8 mouse cellular contexts compared by ENCODE assay signal in the genomic region with DNA sequence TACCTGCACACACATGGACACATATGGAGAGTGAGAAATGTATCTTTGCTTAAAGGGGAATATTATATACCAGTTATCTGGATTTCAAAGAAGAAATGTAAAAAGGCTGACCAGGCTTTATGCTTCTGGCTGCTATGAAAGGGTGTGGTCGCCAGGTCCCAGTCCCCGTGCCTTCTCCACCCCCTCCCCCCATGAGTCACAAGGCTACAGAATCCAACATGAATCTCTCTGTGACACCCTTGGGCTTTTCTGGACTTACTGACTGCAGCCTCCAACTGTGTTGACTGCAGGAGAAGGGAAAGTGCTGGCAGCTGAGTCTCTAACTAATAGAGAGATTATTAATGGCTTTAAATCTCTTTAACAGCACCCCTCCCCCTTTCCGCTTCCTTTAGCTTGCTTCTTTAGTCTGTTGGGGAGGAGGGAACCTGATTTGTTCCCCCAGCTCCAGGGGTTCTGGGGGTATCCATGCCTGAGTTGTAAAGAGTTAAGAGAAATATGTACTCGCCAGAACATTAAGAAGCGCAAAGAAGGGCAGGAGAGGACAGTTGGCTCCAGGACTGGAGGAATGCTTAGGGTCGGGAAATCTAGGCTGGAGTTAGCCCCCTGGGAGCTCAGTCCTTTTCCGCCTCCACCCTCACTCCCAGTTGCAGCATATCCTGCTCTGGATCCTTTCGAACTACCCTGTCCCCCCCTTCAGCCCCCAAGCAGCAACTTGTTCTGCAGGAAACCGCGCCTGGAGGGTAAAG. TPM values are rescaled to one million over a fixed set of nuclear protein-coding genes. Genes with fewer than 3 reads are reported as not detected.
DNase-seq lines count a peak whose midpoint lies in the region; ATAC-seq and TF ChIP-seq lines count a peak whose summit lies in the region.

TSS of gene Slfn5 (plus strand) at position 614 of the 746 bp plus-strand sequence.

- no peaks in the 10 kb centered on the region for H3K36me3 ChIP-seq in hindbrain, embryonic 12.5 days
- no peaks in the 10 kb centered on the region for H3K36me3 ChIP-seq in limb, embryonic 15.5 days
- H3K36me3 ChIP-seq in midbrain, postnatal 0 days (ENCODE audit: insufficient read depth, low read length), result no peaks in the 10 kb centered on the region

- no peak for TF ChIP-seq CTCF in gastrocnemius, adult 2 months (IDR thresholded peaks at IDR 0.05)
- no peak for TF ChIP-seq CTCF in midbrain, postnatal 0 days (IDR thresholded peaks at IDR 0.05)

- WGBS in hindbrain, embryonic 12.5 days, result 16% methylated on average over 10 of the region's 10 CpGs
- WGBS in limb, embryonic 15.5 days, result 9% methylated on average over 10 of the region's 10 CpGs
- 9% methylated on average over 10 of the region's 10 CpGs for WGBS in midbrain, postnatal 0 days

- DNase-seq in embryo, embryonic 9.5 days (ENCODE audit: extremely low spot score), result peak; percentile 8
- DNase-seq in embryo, embryonic 10 days (ENCODE audit: low spot score), result no peak
- peak; percentile 67 for DNase-seq in gastrocnemius, adult 2 months
- DNase-seq in midbrain, postnatal 0 days (ENCODE audit: low spot score), result no peak
- DNase-seq in ovary, postnatal 14 days (ENCODE audit: low spot score), result no peak

- no peak within 1 kb of the TSS for H3K9ac ChIP-seq in hindbrain, embryonic 12.5 days
- no peak within 1 kb of the TSS for H3K9ac ChIP-seq in limb, embryonic 15.5 days
- no peak within 1 kb of the TSS for H3K9ac ChIP-seq in midbrain, postnatal 0 days (replicated peaks; ENCODE audit: low read length, poor library complexity, severe bottlenecking)

- 0 out of 2 replicates have a peak, but pooled peaks cover 3% of the 10 kb centered on the region for H3K4me1 ChIP-seq in hindbrain, embryonic 12.5 days
- H3K4me1 ChIP-seq in limb, embryonic 15.5 days, result peaks cover 12% of the 10 kb centered on the region; the same call in 1 of the 2 replicates
- no peaks in the 10 kb centered on the region for H3K4me1 ChIP-seq in midbrain, postnatal 0 days (ENCODE audit: insufficient read depth, low read length)

- intact Hi-C loops in gastrocnemius, adult 2 months (cut with DNase I), result no loop called here

- H3K4me2 ChIP-seq in hindbrain, embryonic 12.5 days (replicated peaks), result peak within 1 kb of the TSS; percentile 25
- peak within 1 kb of the TSS; percentile 14 for H3K4me2 ChIP-seq in limb, embryonic 15.5 days
- peak within 1 kb of the TSS; percentile 1; the same call in 1 of the 2 replicates for H3K4me2 ChIP-seq in midbrain, postnatal 0 days (ENCODE audit: low read depth, low read length, poor library complexity, severe bottlenecking)

- peak within 1 kb of the TSS; percentile 82 for H3K4me3 ChIP-seq in gastrocnemius, adult 2 months
- H3K4me3 ChIP-seq in hindbrain, embryonic 12.5 days, result peak within 1 kb of the TSS; percentile 7; the same call in 1 of the 2 replicates
- H3K4me3 ChIP-seq in limb, embryonic 15.5 days, result peak within 1 kb of the TSS; percentile 9; the same call in 1 of the 2 replicates
- H3K4me3 ChIP-seq in midbrain, postnatal 0 days (ENCODE audit: low read depth, low read length), result peak within 1 kb of the TSS; percentile 5; the same call in 1 of the 2 replicates

- ATAC-seq in hindbrain, embryonic 12.5 days (ENCODE audit: low FRiP score), result no peak
- no peak for ATAC-seq in limb, embryonic 15.5 days (ENCODE audit: insufficient number of reproducible peaks, low FRiP score, low TSS enrichment, low read depth)
- no peak for ATAC-seq in midbrain, postnatal 0 days (ENCODE audit: low FRiP score)
- ATAC-seq in granulocyte monocyte progenitor cell, adult 5-6 weeks (replicated peaks; ENCODE audit: poor library complexity, severe bottlenecking), result no peak

- H3K27ac ChIP-seq in gastrocnemius, adult 2 months, result peak within 1 kb of the TSS; percentile 93
- no peak within 1 kb of the TSS for H3K27ac ChIP-seq in hindbrain, embryonic 12.5 days
- no peak within 1 kb of the TSS for H3K27ac ChIP-seq in limb, embryonic 15.5 days
- no peak within 1 kb of the TSS for H3K27ac ChIP-seq in midbrain, postnatal 0 days (ENCODE audit: low read depth, low read length)

- H3K9me3 ChIP-seq in hindbrain, embryonic 12.5 days (replicated peaks), result no peaks in the 10 kb centered on the region
- H3K9me3 ChIP-seq in limb, embryonic 15.5 days, result no peaks in the 10 kb centered on the region
- no peaks in the 10 kb centered on the region for H3K9me3 ChIP-seq in midbrain, postnatal 0 days (ENCODE audit: low read length)

- peaks cover 49% of the 10 kb centered on the region for H3K27me3 ChIP-seq in hindbrain, embryonic 12.5 days
- H3K27me3 ChIP-seq in limb, embryonic 15.5 days, result peaks cover 48% of the 10 kb centered on the region
- H3K27me3 ChIP-seq in midbrain, postnatal 0 days (ENCODE audit: insufficient read depth, low read length), result peaks cover 27% of the 10 kb centered on the region

RNA-seq across cellular contexts. Expression of gene Slfn5, which starts in this region (rescaled TPM):
- 10 to 100 TPM; 12.2 to 24.1 TPM for total RNA-seq in gastrocnemius, adult 2 months (2021)
- 1.1 and 1.3 TPM in 2 replicates for polyA plus RNA-seq in hindbrain, embryonic 12.5 days (2016; fragmentation: Nextera tagmentation; extraction: Ambion mirVana)
- 3.1 and 3.4 TPM in 2 replicates for polyA plus RNA-seq in limb, embryonic 15.5 days (2015; fragmentation: Nextera tagmentation; extraction: Ambion mirVana)
- total RNA-seq in midbrain, postnatal 0 days (2014; rRNA removed), result 3.9 and 4.0 TPM in 2 replicates
- 2.0 and 2.5 TPM in 2 replicates for polyA plus RNA-seq in midbrain, postnatal 0 days (2015; fragmentation: Nextera tagmentation; extraction: Ambion mirVana)
- 1.7 TPM in 1 of 2 replicates, not detected in the other for total RNA-seq in granulocyte monocyte progenitor cell, adult 5-6 weeks (2014; fragmentation: Nextera tagmentation)
- 0.82 and 3.3 TPM in 2 replicates for total RNA-seq in granulocyte monocyte progenitor cell, adult 5-6 weeks (2017)

Comparison
In these comparisons a context has a peak if more than half of its experiments do, and no peak if none do; other contexts are left out.
1. DNase-seq: peak in embryo, embryonic 9.5 days (single experiment) and gastrocnemius, adult 2 months (single experiment); none in embryo, embryonic 10 days (single experiment), midbrain, postnatal 0 days (single experiment) and ovary, postnatal 14 days (single experiment).
2. H3K4me3 ChIP-seq: peak in every context shown above with its lines; median percentile 82 in gastrocnemius, adult 2 months; 9 in limb, embryonic 15.5 days; 7 in hindbrain, embryonic 12.5 days; 5 in midbrain, postnatal 0 days.
3. Peak in every context shown above with its lines, with median percentiles within 50 percentile points of each other: H3K4me2 ChIP-seq.